Mouse (Mus musculus) CH12.LX (cell line): ENCODE data around the gene Cyb561.

Experiments
- CHD2 ChIP-seq: IDR thresholded peaks from 2 replicates; pipeline ENCODE4 v1.6.1; 2011; ENCODE audit warnings: low read length, improper control_type of control experiment
- CTCF ChIP-seq, 2 experiments: IDR thresholded peaks in 1 of 2; conservative IDR thresholded peaks in 1 of 2; 2 replicates each; pipeline ENCODE4 v1.5.1; 2011 to 2012; ENCODE audit warnings: low read depth in 2 of 2, low read length in 2 of 2, improper control_type of control experiment in 1 of 2, inconsistent platforms in 1 of 2, mild to moderate bottlenecking in 1 of 2, moderate library complexity in 1 of 2
- E2F4 ChIP-seq: IDR thresholded peaks from 2 replicates; pipeline ENCODE4 v1.6.1; 2011; ENCODE audit warnings: low read depth, low read length, improper control_type of control experiment; ENCODE audit not compliant: insufficient replicate concordance
- EP300 ChIP-seq: IDR thresholded peaks from 2 replicates; pipeline ENCODE4 v1.6.1; 2011; ENCODE audit warnings: low read length, improper control_type of control experiment
- MEF2A ChIP-seq: IDR thresholded peaks from 2 replicates; pipeline ENCODE4 v1.6.1; 2014; ENCODE audit warnings: low read depth, mild to moderate bottlenecking, inconsistent platforms, low read length, improper control_type of control experiment, borderline replicate concordance
- MXI1 ChIP-seq: IDR thresholded peaks from 2 replicates; pipeline ENCODE4 v1.6.1; 2011; ENCODE audit warnings: mild to moderate bottlenecking, low read depth, low read length, improper control_type of control experiment
- POLR2A ChIP-seq: IDR thresholded peaks from 2 replicates; pipeline ENCODE4 v1.6.1; 2011; ENCODE audit warnings: low read depth, mild to moderate bottlenecking, improper control_type of control experiment, low read length
- USF2 ChIP-seq: conservative IDR thresholded peaks from 2 replicates; pipeline ENCODE4 v1.6.1; 2011; ENCODE audit warnings: low read depth, low read length, improper control_type of control experiment
- ZKSCAN1 ChIP-seq: IDR thresholded peaks from 2 replicates; pipeline ENCODE4 v1.6.1; 2012; ENCODE audit warnings: low read depth, inconsistent platforms, low read length, improper control_type of control experiment, borderline replicate concordance

DNA sequence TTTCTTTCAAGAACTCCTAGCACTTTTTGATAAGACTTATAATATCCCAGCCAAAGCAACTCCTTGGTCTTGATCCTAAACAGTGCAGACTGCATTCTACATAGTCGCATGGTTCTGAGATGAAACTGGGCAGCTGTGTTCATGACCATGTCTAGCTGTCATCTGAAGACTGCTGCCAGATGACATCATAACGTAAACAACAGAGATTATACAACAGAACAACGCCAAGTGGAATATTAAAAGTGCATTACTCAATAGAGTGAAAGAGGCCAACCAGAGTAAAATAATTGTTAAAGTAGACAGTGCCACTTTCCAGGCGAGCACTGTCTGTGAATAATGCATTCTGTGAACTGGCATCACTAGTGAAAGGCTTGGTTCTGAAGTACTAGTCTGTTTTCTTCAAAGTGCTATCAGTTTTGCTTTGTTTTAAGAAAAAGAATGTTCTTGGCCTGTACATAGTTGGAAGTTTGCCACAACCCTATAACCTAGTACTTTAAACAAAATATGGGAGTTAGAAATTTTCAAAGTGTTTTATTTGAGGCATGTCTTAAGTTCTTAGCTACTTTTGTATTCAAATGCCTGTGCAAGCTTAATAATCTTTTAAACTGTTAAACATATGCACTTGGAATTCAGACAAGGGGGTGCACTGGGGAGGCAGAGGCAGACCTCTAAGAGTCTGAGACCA, 47.5 kb downstream of the Cyb561 start:
- no peak for TF ChIP-seq ZKSCAN1
- no peak for TF ChIP-seq POLR2A
- TF ChIP-seq E2F4 = no peak
- TF ChIP-seq MEF2A = no peak
- TF ChIP-seq MXI1 = no peak
- TF ChIP-seq CHD2 = no peak
- TF ChIP-seq CTCF (conservative IDR thresholded peaks at IDR 0.05 in 1 of 2, IDR thresholded peaks at IDR 0.05 in 1 of 2; ENCODE audit: low read depth in 2 of 2, low read length in 2 of 2) = no peak
- no peak for TF ChIP-seq USF2
- TF ChIP-seq EP300 = no peak
